ENCODE assay signal across 25 mouse cellular contexts in the genomic region with DNA sequence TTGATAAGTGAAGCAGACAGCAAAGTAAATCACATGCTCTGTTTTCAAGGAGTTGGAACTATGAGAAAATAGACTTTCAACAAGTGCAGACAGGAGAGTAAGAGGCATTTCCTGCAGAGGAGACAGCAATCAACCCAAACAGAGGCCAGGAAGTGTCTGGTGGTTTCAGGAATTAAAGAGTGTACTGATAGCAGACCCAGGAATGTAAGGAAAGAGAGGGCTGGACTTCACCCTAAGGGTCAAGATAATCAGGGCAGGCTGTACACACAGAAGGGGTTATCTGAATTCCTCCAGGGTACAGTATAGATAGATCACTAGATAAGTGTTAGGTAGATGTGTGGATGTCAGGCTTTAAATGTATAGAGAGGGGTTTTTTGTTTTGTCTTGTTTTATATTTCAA.
DNase-seq lines count a peak whose midpoint lies in the region; ATAC-seq and TF ChIP-seq lines count a peak whose summit lies in the region.
"Had no signal": no experiment of that assay in that cellular context is flagged by ENCODE, and none has a peak within 500 bp of the region (broad histone marks: within the 10 kb centered on the region; RNA-seq: fewer than 3 reads in every experiment).

No protein-coding gene starts in this region.

- H3K9me3 ChIP-seq in heart, embryonic 16.5 days (replicated peaks; ENCODE audit: control insufficient read depth, low read length): no peaks in the 10 kb centered on the region
- H3K9me3 ChIP-seq in megakaryocyte, embryonic 14.5 days: no peaks in the 10 kb centered on the region
- H3K9me3 ChIP-seq in forebrain, postnatal 0 days (ENCODE audit: low read length): no peaks in the 10 kb centered on the region
- H3K9me3 ChIP-seq: forebrain, embryonic 12.5 days; midbrain, embryonic 10.5 days; neural tube, embryonic 13.5 days had no signal

- H3K27ac ChIP-seq in heart, embryonic 16.5 days (ENCODE audit: low read length): no peak overlapping the region
- peak overlapping the region; percentile 18; the same call in 1 of the 2 replicates for H3K27ac ChIP-seq in embryonic fibroblast, embryonic 13.5 days (ENCODE audit: insufficient read depth, low read length)
- H3K27ac ChIP-seq in forebrain, postnatal 0 days (ENCODE audit: low read depth, low read length): no peak overlapping the region
- H3K27ac ChIP-seq: forebrain, embryonic 12.5 days; gastrocnemius, adult 2 months; hindbrain, postnatal 0 days; layer of hippocampus, adult 2 months; midbrain, embryonic 10.5 days; neural tube, embryonic 13.5 days had no signal

- no peak overlapping the region for H3K4me2 ChIP-seq in heart, embryonic 16.5 days (ENCODE audit: low read depth, low read length)
- H3K4me2 ChIP-seq in forebrain, postnatal 0 days (ENCODE audit: low read depth): no peak overlapping the region
- H3K4me2 ChIP-seq: forebrain, embryonic 12.5 days; neural tube, embryonic 13.5 days had no signal

- H3K36me3 ChIP-seq in heart, embryonic 16.5 days (ENCODE audit: control insufficient read depth, insufficient read depth): no peaks in the 10 kb centered on the region
- no peaks in the 10 kb centered on the region for H3K36me3 ChIP-seq in megakaryocyte, embryonic 14.5 days (replicated peaks; ENCODE audit: low read length)
- H3K36me3 ChIP-seq in forebrain, postnatal 0 days (ENCODE audit: insufficient read depth): no peaks in the 10 kb centered on the region
- H3K36me3 ChIP-seq: forebrain, embryonic 12.5 days; midbrain, embryonic 10.5 days; neural tube, embryonic 13.5 days had no signal

- intact Hi-C loops in heart, postnatal 10 days (cut with DNase I): no loop called here

- no peak overlapping the region for H3K4me3 ChIP-seq in heart, embryonic 16.5 days (ENCODE audit: low read length)
- peak overlapping the region; percentile 21 for H3K4me3 ChIP-seq in megakaryocyte, embryonic 14.5 days (replicated peaks)
- no peak overlapping the region for H3K4me3 ChIP-seq in embryonic fibroblast, embryonic 13.5 days (ENCODE audit: insufficient read depth, low read length)
- no peak overlapping the region for H3K4me3 ChIP-seq in forebrain, postnatal 0 days (ENCODE audit: low read depth, low read length)
- H3K4me3 ChIP-seq: forebrain, embryonic 12.5 days; gastrocnemius, adult 2 months; layer of hippocampus, adult 2 months; midbrain, embryonic 10.5 days; myocyte; neural tube, embryonic 13.5 days had no signal

- no peak for DNase-seq in heart, postnatal 10 days
- DNase-seq in forebrain, postnatal 0 days: no peak
- DNase-seq: adrenal gland, postnatal 10 days; cerebellum, adult 18-20 months; gastrocnemius, adult 2 months; kidney, postnatal 10 days; layer of hippocampus, postnatal 36 days; liver, postnatal 0 days; lung, postnatal 36 days; retina, postnatal 1 day; right cerebral cortex, postnatal 25 days; spleen, adult 18-20 months had no signal

- H3K4me1 ChIP-seq in heart, embryonic 16.5 days (ENCODE audit: control insufficient read depth, insufficient read depth, low read length): no peaks in the 10 kb centered on the region
- H3K4me1 ChIP-seq in megakaryocyte, embryonic 14.5 days: peaks cover 27% of the 10 kb centered on the region
- H3K4me1 ChIP-seq in embryonic fibroblast, embryonic 13.5 days (ENCODE audit: control insufficient read depth, insufficient read depth, low read length): peaks cover 2% of the 10 kb centered on the region; the same call in 1 of the 2 replicates
- no peaks in the 10 kb centered on the region for H3K4me1 ChIP-seq in forebrain, postnatal 0 days (ENCODE audit: insufficient read depth)
- H3K4me1 ChIP-seq: forebrain, embryonic 12.5 days; midbrain, embryonic 10.5 days; neural tube, embryonic 13.5 days had no signal

- no peaks in the 10 kb centered on the region for H3K27me3 ChIP-seq in heart, embryonic 16.5 days (ENCODE audit: control insufficient read depth, insufficient read depth, low read length)
- no peaks in the 10 kb centered on the region for H3K27me3 ChIP-seq in megakaryocyte, embryonic 14.5 days (replicated peaks)
- no peaks in the 10 kb centered on the region for H3K27me3 ChIP-seq in forebrain, postnatal 0 days (ENCODE audit: insufficient read depth, low read length)
- H3K27me3 ChIP-seq: forebrain, embryonic 12.5 days; neural tube, embryonic 13.5 days had no signal

- TF ChIP-seq CTCF in embryonic fibroblast, embryonic 13.5 days (IDR thresholded peaks at IDR 0.05; ENCODE audit: borderline replicate concordance, insufficient read depth, low read length): no peak
- no peak for TF ChIP-seq CTCF in forebrain, postnatal 0 days (IDR thresholded peaks at IDR 0.05; ENCODE audit: low read depth)

- no peak for TF ChIP-seq POLR2A in embryonic fibroblast, embryonic 13.5 days (IDR thresholded peaks at IDR 0.05; ENCODE audit: low read depth, low read length)

- H3K9ac ChIP-seq in heart, embryonic 16.5 days (ENCODE audit: low read length): no peak overlapping the region
- H3K9ac ChIP-seq in forebrain, postnatal 0 days: no peak overlapping the region
- H3K9ac ChIP-seq: forebrain, embryonic 12.5 days; liver, postnatal 0 days; neural tube, embryonic 13.5 days had no signal

- 0 out of 2 replicates have a peak, but pooled peaks have one; percentile 32 for ATAC-seq in heart, embryonic 16.5 days (replicated peaks; ENCODE audit: extremely low read depth, insufficient read depth, low FRiP score)
- ATAC-seq in megakaryocyte, adult 5-6 weeks (ENCODE audit: poor library complexity, severe bottlenecking): no peak
- ATAC-seq in forebrain, postnatal 0 days: no peak
- no peak for ATAC-seq in granulocyte monocyte progenitor cell, adult 5-6 weeks (replicated peaks; ENCODE audit: poor library complexity, severe bottlenecking)
- ATAC-seq: hindbrain, postnatal 0 days; intestine, postnatal 0 days; liver, postnatal 0 days; midbrain, embryonic 16.5 days had no signal
